Mouse (Mus musculus) kidney, adult 2 months (tissue): ENCODE data around the gene Zfp933. TPM values are rescaled to one million over a fixed set of nuclear protein-coding genes. Genes with fewer than 3 reads are reported as not detected.

ENCODE experiments used
- DNase-seq: peaks from one replicate; pipeline ENCODE4 v3.0.0; 2021
- H3K27ac ChIP-seq: fragments of 200-500 bp; 2 replicates; pipeline ENCODE4 v1.5.1; 2012; ENCODE audit warnings: low read depth, low read length, control low read depth, inconsistent platforms; ENCODE audit not compliant: insufficient read depth
- H3K27me3 ChIP-seq: fragments of 200-500 bp; replicated peaks from 2 replicates; pipeline ENCODE4 v1.6.1; 2012; ENCODE audit warnings: mild to moderate bottlenecking, moderate library complexity, low read length, inconsistent platforms; ENCODE audit not compliant: control insufficient read depth, insufficient read depth
- H3K36me3 ChIP-seq: fragments of 200-500 bp; 2 replicates; pipeline ENCODE4 v1.6.1; 2012; ENCODE audit warnings: mild to moderate bottlenecking, moderate library complexity, low read length, inconsistent platforms; ENCODE audit not compliant: control insufficient read depth, insufficient read depth
- H3K4me1 ChIP-seq: fragments of 200-500 bp; 2 replicates; pipeline ENCODE4 v1.6.1; 2011; ENCODE audit warnings: low read length; ENCODE audit not compliant: control insufficient read depth, insufficient read depth
- H3K4me3 ChIP-seq: fragments of 200-500 bp; 2 replicates; pipeline ENCODE4 v1.5.1; 2011; ENCODE audit warnings: mild to moderate bottlenecking, low read depth, low read length, control low read depth; ENCODE audit not compliant: insufficient read depth
- CTCF ChIP-seq: fragments of 200-500 bp; conservative IDR thresholded peaks from 2 replicates; pipeline ENCODE4 v1.5.1; 2011; ENCODE audit warnings: low read depth, mild to moderate bottlenecking, control low read depth, low read length, moderate library complexity, mixed read lengths; ENCODE audit not compliant: insufficient read depth, insufficient read length
- POLR2A ChIP-seq: fragments of 200-500 bp; IDR thresholded peaks from one replicate; pipeline ENCODE4 v1.6.1; 2011; ENCODE audit warnings: low read depth, low read length, control low read depth
- WGBS: fragments of 180-500 bp; shearing (Covaris S2); methylation state at CpG from one replicate; pipeline ENCODE4 v1.1.7; 2018; 5-methylcytosine and 5-hydroxymethylcytosine counted together
- polyA plus RNA-seq: library from polyadenylated mRNA; depleted of rRNA; stranded (reverse); fragments of >200 nt; gene quantifications from 2 replicates; pipeline ENCODE4 v1.2.3, GENCODE M21; 2012; rRNA removed

The Zfp933 gene
- polyA plus RNA-seq: 0.90 and 1.2 TPM in 2 replicates

GRCm38 (mm10) chr4:147847614-147848583 is at the start of gene Zfp933:
Zfp933 (minus strand) TSS chr4:147848366.
- 2% methylated on average over 23 of the region's 23 CpGs for WGBS

DNA sequence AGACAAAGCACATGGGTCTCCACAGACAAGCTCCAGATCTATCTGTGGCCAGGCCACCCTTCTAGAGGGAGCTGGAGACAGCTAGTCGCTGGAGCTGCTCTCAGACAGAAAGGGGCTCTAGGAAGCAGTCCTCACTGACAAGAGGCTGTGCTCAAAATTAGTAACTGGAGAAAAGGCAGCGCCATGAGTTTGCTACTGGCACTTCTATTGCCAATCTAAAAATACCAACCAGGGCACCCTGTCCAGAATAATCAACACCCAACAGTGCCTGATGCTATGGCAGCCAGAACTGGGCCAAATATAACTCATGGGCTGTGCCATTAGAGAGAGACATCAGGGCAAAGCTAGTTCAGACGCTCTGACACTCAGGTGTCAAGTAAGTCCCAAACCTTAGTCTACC is 49.2 kb upstream of the Zfp933 start:
- no peaks in the 10 kb centered on the region for H3K27me3 ChIP-seq
- H3K36me3 ChIP-seq: no peaks in the 10 kb centered on the region; the same call in none of the 2 replicates
- no peak overlapping the region for H3K4me3 ChIP-seq
- DNase-seq: no peak
- H3K4me1 ChIP-seq: no peaks in the 10 kb centered on the region; the same call in 1 of the 2 replicates
- TF ChIP-seq CTCF: no peak
- no peak for TF ChIP-seq POLR2A
- no peak overlapping the region for H3K27ac ChIP-seq
- 87% methylated on average over 3 of the region's 3 CpGs for WGBS

More at GRCm38 (mm10) chr4:147847614-147848583, at the start of gene Zfp933:
- peaks cover 4% of the 10 kb centered on the region for H3K36me3 ChIP-seq
- TF ChIP-seq CTCF: no peak
- no peak for TF ChIP-seq POLR2A
- peak within 1 kb of the TSS; percentile 100 for H3K4me3 ChIP-seq
- H3K4me1 ChIP-seq: peaks cover 9% of the 10 kb centered on the region; the same call in 1 of the 2 replicates
- peak within 1 kb of the TSS; percentile 82 for H3K27ac ChIP-seq
- no peaks in the 10 kb centered on the region for H3K27me3 ChIP-seq
- peak; percentile 94 for DNase-seq

GRCm38 (mm10) chr4:147896411-147896810 is 48.2 kb upstream of the Zfp933 start:
- TF ChIP-seq CTCF: no peak
- Histone ChIP-seq H3K36me3 (no peaks in the 10 kb centered on the region; the same call in none of the 2 replicates), H3K27me3 (no peaks in the 10 kb centered on the region), H3K4me3 (no peak overlapping the region), H3K27ac (no peak overlapping the region), H3K4me1 (no peaks in the 10 kb centered on the region; the same call in 1 of the 2 replicates)
- no peak for DNase-seq
- 31% methylated on average over 1 of the region's 1 CpGs for WGBS

DNA sequence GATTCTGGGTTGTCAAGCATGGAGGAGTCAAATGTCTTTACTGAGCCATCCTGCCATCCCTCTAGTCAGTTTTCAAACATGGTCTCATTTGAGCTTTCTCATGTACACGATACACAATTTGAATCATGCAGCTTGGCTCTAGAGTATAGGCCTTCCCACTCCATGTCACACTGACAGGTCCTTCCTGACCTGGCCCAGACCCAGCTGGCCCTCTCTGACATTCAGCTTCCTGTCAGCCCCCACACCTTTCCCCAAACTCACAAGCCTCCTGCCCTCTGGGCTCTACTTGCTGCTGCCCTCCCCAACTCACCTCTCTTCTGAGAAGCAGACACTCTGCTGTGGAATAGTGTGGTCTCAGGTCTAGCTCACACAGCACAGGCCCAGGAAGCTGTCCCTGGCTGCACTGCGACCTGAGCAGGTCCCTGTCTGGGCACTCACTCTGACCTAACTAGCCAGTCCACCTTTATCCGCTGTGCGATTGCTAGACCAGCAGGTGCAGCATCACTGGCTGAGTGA is 47.7 kb upstream of the Zfp933 start:
- no peak for TF ChIP-seq POLR2A
- TF ChIP-seq CTCF: no peak
- 82% methylated on average over 4 of the region's 4 CpGs for WGBS
- H3K27ac ChIP-seq: no peak overlapping the region
- no peaks in the 10 kb centered on the region; the same call in none of the 2 replicates for H3K36me3 ChIP-seq
- no peak overlapping the region for H3K4me3 ChIP-seq
- DNase-seq: no peak
- no peaks in the 10 kb centered on the region for H3K27me3 ChIP-seq
- H3K4me1 ChIP-seq: no peaks in the 10 kb centered on the region; the same call in 1 of the 2 replicates

DNA sequence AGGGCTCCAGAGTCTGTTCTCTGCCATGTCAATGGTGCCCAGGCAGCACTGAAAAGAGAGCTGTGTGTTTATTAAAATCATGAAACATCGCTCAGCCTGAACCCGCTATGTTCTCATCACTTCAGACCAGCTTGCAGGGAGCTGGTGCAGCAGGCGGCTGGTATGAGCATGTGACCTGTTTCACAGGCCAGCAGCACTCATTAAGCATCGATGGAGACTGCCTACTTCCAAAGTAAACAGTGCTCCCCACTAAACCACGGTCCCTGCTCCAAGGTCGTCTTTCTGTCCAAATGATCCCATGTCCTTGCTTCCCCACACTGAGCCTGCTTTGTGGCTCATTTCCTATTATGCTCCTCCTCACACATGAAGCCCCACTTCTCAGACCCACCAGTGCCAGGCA is 42.2 kb upstream of the Zfp933 start:
- Histone ChIP-seq H3K36me3 (peaks cover 7% of the 10 kb centered on the region), H3K4me3 (no peak overlapping the region), H3K27me3 (no peaks in the 10 kb centered on the region), H3K4me1 (no peaks in the 10 kb centered on the region), H3K27ac (peak overlapping the region; percentile 31)
- DNase-seq: peak; percentile 49
- TF ChIP-seq POLR2A (no peak), CTCF (no peak)
- WGBS: 53% methylated on average over 6 of the region's 6 CpGs

DNA sequence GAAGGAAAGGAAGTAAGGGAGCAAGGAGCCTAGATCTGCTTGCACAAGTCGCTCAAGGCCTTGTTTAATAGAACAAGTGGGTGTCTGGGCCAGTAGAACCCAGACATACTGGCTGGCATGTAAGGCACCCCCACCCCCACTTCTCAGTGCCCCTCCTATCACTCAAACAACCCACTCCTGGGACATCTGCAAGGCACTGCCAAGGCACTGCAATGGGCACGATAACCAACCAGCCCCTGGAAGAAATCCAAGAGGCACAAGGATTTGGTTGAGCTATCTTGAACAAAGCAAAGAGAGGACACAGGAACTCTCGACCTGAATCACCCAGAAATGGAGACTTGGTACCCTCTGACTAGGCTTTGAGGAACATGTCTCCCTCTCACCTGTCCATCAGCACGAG is 40.1 kb upstream of the Zfp933 start:
- no peak for TF ChIP-seq POLR2A
- no peak for TF ChIP-seq CTCF
- WGBS: 79% methylated on average over 4 of the region's 4 CpGs
- no peaks in the 10 kb centered on the region for H3K4me1 ChIP-seq
- H3K4me3 ChIP-seq: no peak overlapping the region
- H3K27me3 ChIP-seq: no peaks in the 10 kb centered on the region
- H3K36me3 ChIP-seq: peaks cover 7% of the 10 kb centered on the region
- H3K27ac ChIP-seq: no peak overlapping the region
- DNase-seq: no peak

DNA sequence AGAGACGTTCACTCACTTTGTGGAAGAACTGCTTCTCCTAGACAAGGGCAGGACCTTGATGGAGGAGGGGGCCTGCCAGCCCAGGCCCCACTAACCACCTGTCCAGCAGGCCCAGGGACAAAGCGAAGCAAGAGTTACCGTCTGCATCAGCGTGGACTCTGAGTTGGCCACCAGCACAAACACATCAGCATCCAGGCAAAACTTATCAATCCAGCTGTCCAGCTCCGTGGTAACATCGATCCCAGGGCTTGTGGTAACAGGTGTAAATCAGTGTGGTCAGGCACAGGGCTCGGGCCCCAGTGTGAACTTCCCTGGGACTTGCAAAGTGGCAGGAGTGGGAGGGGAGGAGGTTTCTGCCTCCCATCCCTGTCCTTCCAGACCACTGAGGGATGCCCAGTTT is 39.1 kb upstream of the Zfp933 start:
- Histone ChIP-seq H3K36me3 (peaks cover 7% of the 10 kb centered on the region), H3K27ac (no peak overlapping the region), H3K4me3 (no peak overlapping the region), H3K27me3 (no peaks in the 10 kb centered on the region), H3K4me1 (no peaks in the 10 kb centered on the region)
- TF ChIP-seq CTCF (no peak), POLR2A (no peak)
- no peak for DNase-seq
- WGBS: 90% methylated on average over 7 of the region's 7 CpGs
